Mouse (Mus musculus) spleen, adult 10 weeks (tissue): ENCODE measurements around the gene Sh3bp5l. TPM values are rescaled to one million over a fixed set of nuclear protein-coding genes. Genes with fewer than 3 reads are reported as not detected.

Experiments used
- polyA plus RNA-seq: library from polyadenylated mRNA; stranded (reverse); fragments of 350-450 nt; fragmentation: Illumina TruSeq; extraction: RNeasy Lipid Tissue Mini Kit (QIAGEN cat#74804); gene quantifications from one replicate; pipeline ENCODE4 v1.2.3, GENCODE M21; 2015; ENCODE audit warnings: low replicate concordance; ENCODE audit not compliant: insufficient read depth

Sh3bp5l gene
- 7.7 TPM for polyA plus RNA-seq

GRCm38 (mm10) chr11:58330276-58331148, at the start of gene Sh3bp5l, which contains the start of gene Zfp672:
Gene Sh3bp5l (plus strand): TSS chr11:58330724.
Gene Zfp672 (minus strand): TSS chr11:58330339.

GRCm38 (mm10) chr11:58306860-58307308, 23.6 kb upstream of the Sh3bp5l start, which contains the start of gene Zfp692:
Gene Zfp692 (plus strand): TSS chr11:58307069.

GRCm38 (mm10) chr11:58378763-58379278, 48.3 kb downstream of the Sh3bp5l start, which contains the start of gene Lypd8:
Gene Lypd8 (plus strand): TSS chr11:58379043.

Other genes starting within 250 kb of the Sh3bp5l start
- gene Gm12248, start 237.6 kb upstream of the Sh3bp5l start, polyA plus RNA-seq, result not detected
- 73.3 TPM for gene Cnot8, start 226.6 kb upstream of the Sh3bp5l start, polyA plus RNA-seq
- 11.5 TPM for gene Gemin5, start 162.2 kb upstream of the Sh3bp5l start, polyA plus RNA-seq
- gene Mrpl22, start 159.1 kb upstream of the Sh3bp5l start, polyA plus RNA-seq, result 50.3 TPM
- 71.6 TPM for gene Igtp, start 131.2 kb upstream of the Sh3bp5l start, polyA plus RNA-seq
- gene Irgm2, start 131.1 kb upstream of the Sh3bp5l start, polyA plus RNA-seq, result 71.8 TPM
- not detected for gene 4930438A08Rik, start 55.9 kb upstream of the Sh3bp5l start, polyA plus RNA-seq
- gene Zfp692, start 23.7 kb upstream of the Sh3bp5l start, polyA plus RNA-seq, result 16.0 TPM
- gene Zfp672, start 385 bp upstream of the Sh3bp5l start, polyA plus RNA-seq, result 37.6 TPM
- not detected for gene Lypd8, start 48.3 kb downstream of the Sh3bp5l start, polyA plus RNA-seq
- gene 1810065E05Rik, start 90.4 kb downstream of the Sh3bp5l start, polyA plus RNA-seq, result not detected
- gene Gm12253, start 101.8 kb downstream of the Sh3bp5l start, polyA plus RNA-seq, result not detected
- not detected for gene Lypd9, start 122.2 kb downstream of the Sh3bp5l start, polyA plus RNA-seq
- gene Olfr30, start 131.5 kb downstream of the Sh3bp5l start, polyA plus RNA-seq, result not detected
- not detected for gene Olfr332, start 161.8 kb downstream of the Sh3bp5l start, polyA plus RNA-seq
- not detected for gene Olfr331, start 171.8 kb downstream of the Sh3bp5l start, polyA plus RNA-seq
- not detected for gene Olfr330, start 204.1 kb downstream of the Sh3bp5l start, polyA plus RNA-seq
- gene Olfr329-ps, start 215.7 kb downstream of the Sh3bp5l start, polyA plus RNA-seq, result 0.06 TPM
- not detected for gene Olfr328, start 224.9 kb downstream of the Sh3bp5l start, polyA plus RNA-seq
- not detected for gene Olfr224, start 239.8 kb downstream of the Sh3bp5l start, polyA plus RNA-seq
- gene Olfr325, start 247.0 kb downstream of the Sh3bp5l start, polyA plus RNA-seq, result not detected